Mouse (Mus musculus) lung, postnatal 0 days (tissue): ENCODE results near the gene Nufip1.

Source experiments
- CTCF ChIP-seq: IDR thresholded peaks from 2 replicates; pipeline ENCODE4 v1.5.1; 2016; ENCODE audit warnings: antibody characterized with exemption, mild to moderate bottlenecking
- EP300 ChIP-seq: IDR thresholded peaks from 2 replicates; pipeline ENCODE4 v1.6.1; 2016; ENCODE audit warnings: antibody characterized with exemption, mild to moderate bottlenecking, control low read depth

- TF ChIP-seq CTCF (no peak), EP300 (no peak)
These were observed 36.5 kb upstream of the Nufip1 start for GRCm38 (mm10) chr14:76074206-76074605.
